Mouse (Mus musculus): Measurements from ENCODE around the gene Kirrel3.

The Kirrel3 gene

DNA sequence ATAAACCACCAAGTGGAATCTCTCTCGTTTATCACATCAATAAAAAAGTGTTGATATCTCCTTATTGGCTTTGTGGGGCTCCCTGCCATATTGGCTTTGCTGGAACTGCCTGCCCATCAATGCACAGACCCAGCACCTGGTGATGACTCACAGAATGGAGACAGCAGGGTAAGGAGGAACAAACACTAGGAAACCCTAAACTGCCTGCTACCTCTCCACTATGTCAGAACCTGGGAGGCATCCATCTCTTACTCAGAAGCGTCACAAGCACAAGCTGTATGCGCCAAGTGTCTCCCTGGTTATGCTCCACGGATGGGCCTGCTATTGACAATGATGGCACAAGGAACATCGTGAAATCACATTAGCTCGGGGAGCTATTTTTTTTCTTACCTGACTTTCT, 33.2 kb downstream of the Kirrel3 start:
- no peak for DNase-seq

DNA sequence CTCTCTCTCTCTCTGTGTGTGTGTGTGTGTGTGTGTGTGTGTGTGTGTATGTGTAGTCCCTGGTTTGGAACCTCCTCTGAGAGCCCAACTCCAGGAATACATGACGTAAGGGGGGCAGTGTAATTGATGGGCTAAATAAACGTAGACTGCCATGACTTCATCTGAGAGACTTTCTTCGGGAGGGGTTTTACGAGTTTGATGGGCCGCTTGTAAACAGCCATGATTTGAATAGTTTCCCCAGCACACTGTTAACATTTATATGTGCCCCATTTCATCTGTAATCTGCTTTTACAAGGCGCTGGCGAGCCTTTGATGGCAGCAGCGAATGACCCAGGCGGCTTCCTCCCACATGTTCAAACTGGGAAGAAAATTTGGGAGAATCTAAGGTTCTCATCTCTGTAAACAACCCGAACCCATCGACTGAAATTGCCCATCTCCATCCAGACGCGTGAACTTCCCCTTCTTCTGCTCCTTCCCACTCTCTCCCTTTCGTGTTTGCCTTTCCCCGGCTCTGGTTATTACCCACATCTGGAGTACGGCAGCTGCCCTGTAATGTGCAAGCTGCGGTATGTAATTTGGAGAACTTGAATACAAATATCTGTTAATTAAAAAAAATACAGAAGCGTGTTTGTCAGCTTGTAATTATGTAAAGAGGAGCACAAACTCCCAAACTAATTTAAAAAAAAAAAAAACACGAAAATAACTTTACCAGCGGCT, 34.7 kb downstream of the Kirrel3 start:
- no peak for DNase-seq

DNA sequence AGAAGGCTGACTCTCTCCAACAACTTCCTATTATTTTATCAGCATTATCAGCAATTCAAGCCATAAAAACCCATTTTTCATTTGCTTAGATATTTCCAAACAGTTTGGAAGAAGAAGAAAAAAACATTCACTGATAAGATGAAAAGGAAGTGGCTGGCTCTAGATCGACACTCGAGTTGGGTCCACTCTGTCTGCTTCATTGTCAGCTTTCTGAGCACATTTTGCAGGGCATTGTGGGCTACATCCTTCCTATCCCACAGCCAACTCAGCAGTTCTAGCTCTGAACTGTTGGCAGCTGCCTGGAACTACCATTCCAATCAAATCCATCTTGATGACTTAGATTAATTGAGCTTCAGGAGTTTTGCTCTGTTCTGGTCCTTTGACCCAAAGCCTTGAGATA, 40.0 kb downstream of the Kirrel3 start:
- DNase-seq: no peak

DNA sequence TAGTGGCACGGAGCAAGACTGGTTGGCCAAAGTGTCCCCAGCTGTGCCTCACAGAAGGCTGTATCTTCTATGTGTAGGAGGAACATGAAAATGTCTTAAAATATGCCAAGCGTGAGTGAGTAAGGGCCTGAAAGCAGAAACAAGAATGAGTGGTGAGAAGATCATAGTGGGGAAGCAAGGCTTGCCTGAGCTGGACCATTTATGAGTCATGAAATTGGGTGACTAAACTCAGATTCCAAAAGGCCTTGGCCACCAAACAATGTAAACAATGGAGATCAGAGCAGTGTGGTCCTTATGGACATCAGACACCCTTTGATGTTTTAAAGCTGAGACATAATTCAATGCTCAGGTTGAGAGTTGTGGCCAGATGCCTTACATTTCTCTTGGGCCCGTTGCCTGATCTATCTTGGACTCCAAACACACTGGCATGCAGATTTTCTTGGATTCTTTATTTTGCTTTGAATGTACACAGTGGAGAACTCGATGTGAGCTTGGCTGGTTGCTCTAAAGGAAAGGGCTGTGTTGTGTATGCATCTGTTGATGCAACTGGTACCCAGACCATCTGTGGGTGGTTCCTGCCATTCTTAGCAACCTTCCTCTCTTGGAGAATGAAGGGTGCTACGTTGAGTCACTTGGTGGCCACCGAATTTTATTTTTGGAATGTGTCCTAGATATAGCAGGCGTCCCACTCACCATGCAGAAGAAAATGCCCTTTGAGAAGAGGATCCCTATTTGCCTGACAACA, 53.1 kb downstream of the Kirrel3 start:
- no peak for DNase-seq

DNA sequence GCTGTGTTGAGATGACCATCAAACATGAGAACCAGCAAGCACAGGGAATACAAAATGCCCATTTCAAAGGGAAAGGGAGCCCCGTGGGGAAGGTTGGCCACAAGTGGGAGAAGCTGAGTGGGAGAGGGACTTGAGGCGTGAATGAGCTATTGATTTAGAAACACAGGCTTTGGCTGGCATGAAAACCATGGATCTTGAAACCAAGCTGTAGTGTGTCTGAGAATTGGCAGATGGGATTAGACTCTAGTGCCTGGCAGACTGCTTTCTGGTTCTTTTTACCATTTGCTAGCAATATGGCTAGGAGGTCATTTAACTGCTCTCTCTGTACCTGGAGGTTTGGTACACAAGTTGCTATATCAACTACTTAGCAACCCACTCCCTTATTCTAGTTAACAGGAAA, 56.2 kb downstream of the Kirrel3 start:
- no peak for DNase-seq

DNA sequence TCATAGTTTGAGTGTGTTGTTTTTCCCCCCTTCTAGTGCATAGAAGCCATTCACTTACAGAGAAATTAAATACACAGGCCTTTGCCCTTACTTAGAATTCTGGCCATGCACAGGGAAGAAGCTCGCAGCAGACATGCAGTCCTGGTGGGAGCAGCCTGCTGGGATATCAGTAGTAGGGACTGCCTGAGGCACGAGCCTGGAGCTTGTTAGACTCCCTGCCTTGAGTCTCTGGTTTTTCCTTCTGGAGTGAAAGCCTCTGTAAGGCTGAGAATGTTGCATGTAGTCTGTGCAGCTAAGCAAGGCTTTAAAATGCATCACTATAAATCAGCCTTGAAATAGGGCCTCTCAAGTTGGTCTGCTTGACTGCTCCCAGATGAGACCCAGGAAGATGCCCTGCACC, 70.0 kb downstream of the Kirrel3 start:
- DNase-seq: no peak

DNA sequence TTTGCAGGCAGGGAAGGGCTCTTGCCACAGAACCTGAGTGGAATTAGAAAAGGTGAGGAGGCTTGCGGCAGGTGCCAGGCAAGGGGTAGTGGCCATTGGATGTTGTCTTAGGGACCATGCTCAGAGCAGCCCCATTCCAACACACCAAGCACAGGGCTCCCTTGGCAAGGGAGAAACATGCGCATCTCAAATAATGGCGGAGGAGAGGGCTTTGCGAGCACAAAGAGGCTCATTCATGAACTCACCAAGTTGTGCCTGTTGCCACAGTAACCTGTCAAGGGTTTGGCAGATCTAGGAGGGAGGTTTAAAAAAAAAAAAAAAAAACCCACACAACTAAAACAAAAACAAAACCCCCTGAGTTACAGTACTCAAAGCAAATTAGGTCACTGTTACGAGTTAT, 72.2 kb downstream of the Kirrel3 start:
- DNase-seq: peak; percentile 26

DNA sequence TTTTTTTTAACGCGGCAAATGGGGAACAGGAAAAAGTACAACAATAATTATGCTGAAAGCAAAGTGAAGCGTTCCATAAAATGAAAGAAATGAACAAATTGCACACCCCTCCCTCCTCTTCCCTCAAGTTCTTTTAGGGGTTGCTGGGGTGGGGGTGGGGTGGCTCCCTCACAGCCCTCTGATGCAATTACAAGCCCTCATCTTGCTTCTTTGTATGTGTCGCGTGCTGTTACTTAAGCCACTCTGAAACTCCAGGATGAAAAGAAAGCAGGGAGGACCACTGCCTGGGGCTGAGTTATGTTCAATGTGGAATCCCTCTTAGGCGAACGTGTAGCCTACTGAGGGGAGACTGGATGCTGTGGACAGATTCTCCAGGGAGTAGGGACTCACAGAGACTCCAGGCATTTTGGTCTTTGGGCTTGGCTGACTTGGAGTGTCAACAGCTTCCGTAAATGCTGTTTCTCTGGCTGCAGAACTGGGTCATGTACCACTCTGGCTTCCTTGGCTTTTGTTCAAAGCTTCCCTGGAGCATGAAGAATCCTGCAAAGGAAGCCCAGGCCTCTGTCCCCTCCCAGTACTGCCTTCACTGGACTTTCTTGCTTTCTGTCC, 72.7 kb downstream of the Kirrel3 start:
- DNase-seq: no peak

DNA sequence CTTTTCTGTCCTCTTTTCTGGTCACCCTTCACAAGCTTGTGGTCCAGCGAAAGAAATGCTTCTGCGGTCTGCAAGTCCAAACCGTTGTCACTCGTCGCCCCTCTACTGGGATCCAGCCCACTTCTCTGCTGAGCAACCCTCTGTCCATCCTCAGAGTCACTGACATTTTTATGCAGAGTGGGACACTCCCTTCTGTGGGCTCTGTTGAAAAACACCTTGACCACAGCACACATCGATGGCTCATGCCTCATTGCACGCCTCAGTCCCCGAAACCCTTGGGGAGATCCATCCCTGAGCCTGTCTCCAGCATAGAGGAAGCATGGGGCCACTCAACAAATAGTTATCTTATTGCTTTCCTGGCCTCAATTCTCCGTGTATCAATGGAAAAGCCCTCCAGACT, 73.4 kb downstream of the Kirrel3 start:
- DNase-seq: no peak

DNA sequence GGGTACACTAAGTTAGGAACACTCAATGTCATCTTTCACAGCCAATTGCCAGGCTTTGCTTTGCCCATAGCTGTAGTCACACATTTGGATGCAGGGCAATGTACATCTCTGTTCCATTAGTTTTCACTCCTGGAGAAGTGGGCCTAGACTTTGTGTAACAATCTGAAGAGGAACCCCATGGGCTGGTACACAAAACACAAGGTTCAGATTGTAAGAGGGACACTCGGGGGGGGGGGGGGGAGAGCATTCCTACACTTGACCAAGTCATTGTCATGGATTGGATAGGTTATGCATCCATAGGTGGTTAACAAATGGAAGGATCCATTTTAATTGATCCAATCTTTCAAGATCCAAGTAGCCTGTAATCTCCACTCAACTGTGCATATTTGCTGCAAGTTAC, 75.6 kb downstream of the Kirrel3 start:
- no peak for DNase-seq

DNA sequence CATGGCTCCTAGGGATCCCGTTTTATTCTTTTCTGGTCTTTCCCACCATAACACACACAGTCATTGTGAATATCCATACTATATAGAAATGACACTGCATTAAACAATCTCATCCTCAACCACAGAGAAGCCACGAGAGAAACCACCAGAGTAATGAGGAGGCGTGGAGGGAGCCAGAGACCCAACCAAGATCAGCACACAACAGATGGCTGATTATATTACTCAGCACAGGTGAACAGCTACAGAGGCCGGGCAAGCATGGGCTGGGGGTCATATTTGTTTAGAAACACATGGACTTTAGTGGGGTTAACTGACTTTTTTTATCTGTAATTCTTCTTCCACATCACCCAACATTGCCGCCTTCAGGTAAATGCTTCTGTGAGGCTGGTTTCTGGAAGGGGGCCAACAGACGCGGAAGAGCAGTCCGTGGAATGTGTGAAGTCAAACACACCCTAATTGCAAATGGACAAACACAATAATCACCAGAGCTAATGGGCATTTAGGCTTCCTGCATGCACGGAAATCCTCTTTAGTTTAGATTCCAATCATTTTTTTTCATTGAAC, 76.8 kb downstream of the Kirrel3 start:
- DNase-seq: no peak

DNA sequence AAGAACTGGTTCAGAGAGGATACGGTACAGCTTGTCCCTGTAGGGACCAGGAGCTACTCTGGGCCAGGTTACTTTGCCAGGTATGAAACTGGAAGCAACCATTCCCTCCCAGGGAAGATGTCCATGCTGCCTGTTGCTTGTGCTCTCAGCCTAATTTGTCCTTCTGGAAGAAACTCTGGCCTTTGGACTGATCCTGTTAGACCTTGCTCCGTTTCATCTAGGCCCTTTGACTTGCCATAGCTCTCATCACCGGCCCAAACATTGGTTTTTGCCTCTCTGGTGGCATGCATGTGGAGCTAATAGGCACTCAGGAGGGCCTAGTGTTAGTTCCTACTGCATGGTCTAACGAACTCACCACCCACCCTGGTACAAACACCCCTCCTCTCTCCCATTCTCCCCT, 88.2 kb downstream of the Kirrel3 start:
- DNase-seq: no peak

DNA sequence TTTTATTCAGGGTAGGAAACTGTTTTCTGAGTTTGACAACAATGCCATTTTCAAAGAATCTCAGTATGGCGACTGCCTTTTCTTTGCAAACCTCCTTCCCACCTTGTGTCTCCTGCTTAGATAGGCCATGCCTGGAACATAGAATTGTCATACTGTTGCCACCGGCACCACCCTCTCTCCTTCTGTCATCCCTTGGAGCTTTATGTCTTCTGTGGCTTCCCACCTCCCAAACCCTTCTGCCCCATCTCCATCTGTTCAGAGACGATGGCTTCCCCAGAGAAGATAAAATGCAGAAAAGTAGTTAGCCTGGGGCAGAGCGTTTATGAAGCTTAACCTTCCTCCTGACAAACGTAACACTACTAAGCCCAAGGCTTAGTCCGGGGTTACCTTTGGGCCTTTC, 88.9 kb downstream of the Kirrel3 start:
- DNase-seq: no peak

DNA sequence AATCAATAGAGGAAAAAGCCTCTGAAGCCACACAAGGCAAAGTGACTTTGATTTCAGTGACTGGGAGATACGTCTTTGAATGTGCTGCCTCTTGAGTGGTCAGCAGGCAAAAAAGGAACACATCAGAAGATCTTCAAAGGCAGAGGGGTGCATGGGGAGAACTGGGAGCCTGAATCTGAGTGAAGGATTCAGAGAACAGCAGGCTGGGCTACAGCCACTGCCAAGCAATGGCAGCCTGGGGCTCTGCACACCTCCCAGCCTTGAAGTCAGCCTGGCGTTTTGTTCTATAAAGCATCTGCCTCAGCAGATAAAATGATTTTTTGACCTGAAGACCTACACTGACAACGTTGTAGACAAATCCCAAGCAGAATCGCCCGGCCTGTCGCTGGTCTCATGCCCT, 93.5 kb downstream of the Kirrel3 start:
- DNase-seq: no peak

DNA sequence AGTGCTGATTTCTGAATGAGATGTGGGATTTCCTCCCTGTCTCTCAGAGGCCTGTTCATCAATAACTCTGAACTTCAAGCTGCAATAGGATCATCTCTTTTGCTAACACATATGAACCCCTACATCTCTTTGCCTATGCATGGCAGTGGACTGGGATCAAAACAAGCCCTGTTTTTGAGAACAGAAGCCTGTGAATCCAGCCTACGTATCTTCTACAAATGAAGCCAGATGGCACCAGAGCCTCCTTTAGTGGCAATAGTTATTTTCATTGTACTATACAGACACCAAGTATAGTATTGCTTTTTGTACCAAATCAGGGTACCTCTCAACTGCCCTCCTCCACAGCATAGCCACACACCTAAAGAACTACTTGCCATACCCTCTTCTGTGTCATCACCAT, 94.4 kb downstream of the Kirrel3 start:
- DNase-seq: no peak

DNA sequence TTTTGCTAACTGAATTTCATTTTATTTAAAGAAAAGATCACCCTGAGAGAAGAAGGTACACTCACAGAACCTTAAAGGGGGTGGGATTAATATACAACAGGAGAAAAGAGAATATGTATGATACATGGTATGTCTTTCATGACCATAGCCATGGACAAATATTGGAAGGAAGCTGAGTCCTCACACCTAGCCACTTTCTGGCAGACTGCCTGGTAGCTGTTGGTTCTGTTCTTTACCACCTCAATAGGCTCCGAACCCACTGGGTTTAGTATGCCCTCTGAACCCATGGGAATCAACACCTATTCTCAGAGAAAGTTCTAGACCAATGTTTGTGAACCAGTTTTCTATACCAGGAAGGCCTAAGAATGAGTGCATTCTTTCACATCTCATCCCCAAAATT, 96.8 kb downstream of the Kirrel3 start:
- no peak for DNase-seq

DNA sequence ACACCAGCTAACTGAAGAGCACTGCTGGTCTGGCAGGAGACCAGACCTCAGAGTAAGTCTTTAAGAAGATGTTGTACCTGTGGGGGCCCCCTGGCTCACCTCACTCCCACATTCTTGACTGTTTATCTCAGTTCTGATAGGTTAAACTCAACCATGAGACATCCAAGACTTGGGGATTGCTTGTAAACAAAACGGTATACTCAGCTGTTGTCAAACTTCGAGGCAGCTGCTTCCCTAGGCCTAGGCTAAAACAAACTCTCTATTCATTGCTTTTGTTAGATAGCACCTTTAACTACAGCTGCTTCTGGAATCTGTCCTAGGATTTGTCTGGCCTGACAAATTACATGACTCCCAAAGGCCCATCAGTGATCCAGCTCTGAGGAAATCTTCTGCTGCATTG, 99.8 kb downstream of the Kirrel3 start:
- DNase-seq: no peak

DNA sequence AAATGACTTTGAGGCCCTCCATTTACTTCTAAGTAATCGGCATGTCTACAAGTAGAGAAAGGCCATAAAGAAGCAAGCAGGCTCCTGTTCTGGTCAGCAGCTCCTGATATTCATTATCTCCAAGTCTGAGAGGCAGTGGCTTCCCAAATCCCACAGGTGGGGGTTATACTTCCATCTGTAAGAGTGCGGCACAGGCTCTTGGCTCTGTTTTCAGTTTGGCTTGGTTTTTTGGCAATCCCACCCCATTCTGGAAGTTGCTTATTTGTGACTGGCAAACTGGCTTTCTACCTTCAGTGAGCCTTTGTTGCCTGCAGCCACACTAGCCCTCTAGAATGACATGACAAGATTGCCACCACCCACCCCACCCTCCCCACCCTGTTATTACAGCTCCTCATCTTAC, 100.4 kb downstream of the Kirrel3 start:
- DNase-seq: no peak

DNA sequence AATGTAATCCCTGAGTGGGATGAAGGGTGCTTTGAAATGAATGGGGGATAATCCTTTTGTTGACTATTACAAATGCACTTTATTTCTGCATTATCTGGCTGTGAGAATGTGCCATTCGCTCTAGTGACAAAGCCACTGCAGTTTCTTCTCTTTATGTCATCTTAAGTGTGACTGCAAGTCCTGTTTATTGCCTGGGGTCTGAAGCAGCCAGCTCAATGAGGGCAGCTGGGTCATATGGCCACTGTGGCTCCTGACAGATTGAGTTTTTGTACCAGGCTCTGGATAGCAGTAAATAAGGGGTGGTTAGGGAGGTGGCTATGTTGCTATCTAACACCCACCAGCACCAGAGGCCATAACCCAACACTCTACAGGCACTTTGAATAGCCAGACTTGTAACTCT, 104.1 kb downstream of the Kirrel3 start:
- DNase-seq: no peak

DNA sequence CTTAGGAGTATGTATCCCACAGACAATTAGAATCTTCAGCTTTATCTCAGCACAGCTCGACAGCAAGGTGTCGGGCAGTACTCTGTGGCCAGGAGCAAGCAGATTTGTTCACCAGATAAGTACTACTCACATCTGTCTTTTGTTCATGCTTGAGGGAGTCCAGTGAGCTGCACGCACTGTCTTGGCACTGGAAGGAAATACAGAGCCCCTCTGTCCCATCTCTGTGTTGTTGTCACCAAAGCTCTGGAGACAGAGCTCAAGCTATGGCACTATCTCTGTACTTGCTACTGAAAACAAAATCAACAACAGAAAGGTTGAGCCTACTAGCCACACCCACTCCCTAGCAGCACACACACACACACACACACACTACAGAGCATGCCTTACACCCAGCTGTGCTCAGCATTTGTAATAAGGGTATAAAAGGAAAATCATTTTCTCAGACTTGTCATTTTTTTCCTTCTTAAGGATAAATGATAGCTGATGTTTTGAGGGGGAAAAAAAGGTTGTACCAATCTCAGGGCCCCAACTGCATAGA, 106.4 kb downstream of the Kirrel3 start:
- DNase-seq: no peak

DNA sequence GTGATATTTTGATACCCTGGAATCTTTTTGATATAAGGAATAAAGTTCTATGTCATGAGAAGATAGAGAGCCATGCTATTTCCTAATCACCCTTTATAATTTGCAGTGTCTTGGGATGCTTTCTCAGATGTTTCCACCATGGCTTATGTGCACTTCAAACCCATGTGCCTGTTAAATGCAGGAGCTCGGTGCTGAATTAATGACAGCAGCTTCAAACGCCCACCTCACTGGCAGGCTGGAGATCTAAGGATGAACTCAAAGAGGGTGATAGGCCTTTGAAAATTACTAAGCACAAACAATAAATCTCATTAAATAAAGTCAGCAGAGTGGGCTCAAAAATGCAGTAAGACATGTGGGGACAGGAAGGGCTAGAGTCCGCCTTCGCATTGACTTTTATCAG, 108.2 kb downstream of the Kirrel3 start:
- DNase-seq: no peak

DNA sequence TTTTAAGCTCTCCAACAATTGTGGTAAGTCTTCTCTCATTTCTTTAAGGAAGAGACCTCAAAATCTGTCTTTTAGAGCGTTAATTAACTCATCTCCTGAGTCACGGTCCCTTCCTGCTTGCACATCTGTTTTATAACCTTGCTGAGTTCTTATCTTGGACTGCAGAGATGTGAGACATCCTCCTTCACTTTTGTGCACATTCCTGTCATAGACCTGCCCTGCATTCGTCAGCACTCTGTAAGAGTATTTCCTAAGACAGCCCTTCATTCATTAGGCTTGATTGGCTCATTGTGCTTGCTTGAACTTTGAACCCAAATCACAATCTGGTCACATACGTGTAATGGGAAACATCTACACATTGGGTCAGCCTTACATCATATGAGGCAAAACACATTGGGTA, 114.6 kb downstream of the Kirrel3 start:
- no peak for DNase-seq

DNA sequence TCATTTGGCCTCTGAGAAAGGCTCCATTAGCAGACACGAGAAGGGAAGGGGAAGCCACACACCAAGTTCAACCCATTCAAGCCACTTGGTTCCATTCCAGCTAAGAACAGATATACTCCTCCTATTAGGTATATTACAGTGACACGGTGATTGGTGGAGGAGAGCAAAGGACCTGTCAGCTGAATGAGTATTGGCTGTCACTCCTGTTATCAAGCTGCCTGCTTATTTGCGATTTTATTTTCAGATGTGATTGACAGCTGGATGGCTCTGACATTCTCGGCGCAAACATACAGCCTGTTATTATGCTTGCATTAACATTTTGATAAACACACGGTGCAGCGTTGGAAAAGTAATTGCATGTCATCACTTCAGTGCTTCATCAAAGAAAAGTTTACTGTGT, 118.1 kb downstream of the Kirrel3 start:
- no peak for DNase-seq

DNA sequence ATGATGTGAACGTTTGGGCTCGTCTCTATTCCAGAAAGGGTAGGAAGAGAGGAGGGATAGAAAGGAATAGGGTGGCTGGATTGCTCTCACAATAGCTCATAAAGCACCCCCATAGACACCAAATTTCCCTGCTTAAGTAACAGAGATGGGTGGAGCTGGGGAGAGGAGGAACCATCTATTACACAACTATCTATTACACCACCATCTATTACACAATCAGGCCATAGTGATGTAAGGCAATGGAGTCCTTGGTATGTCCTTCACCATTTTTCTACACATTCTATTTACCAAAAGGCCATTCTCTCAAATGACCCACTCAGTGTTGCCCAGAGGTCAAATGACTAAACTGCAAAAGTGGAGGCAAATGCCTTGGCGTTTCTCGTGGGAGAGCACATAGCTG, 119.2 kb downstream of the Kirrel3 start:
- DNase-seq: no peak

Measured in right cerebral cortex, postnatal 4 days (tissue).